Mouse (Mus musculus) thymus, postnatal 25 days (tissue): Measurements from ENCODE around the gene Olfr1373.
A peak's percentile ranks its signal among the peaks of the same experiment; 100 is the strongest.
"Not testable (repeated sequence)": the region's sequence is repeated elsewhere in the genome, so short reads cannot be mapped to it uniquely, and the experiment has no call there.

Source experiments
- DNase-seq: peaks from one replicate; pipeline ENCODE4 v3.0.0; 2022

The Olfr1373 gene

GRCm38 (mm10) chr11:52145428-52145827, at the start of gene Olfr1373:
Olfr1373 (minus strand) TSS chr11:52145528.
- DNase-seq, result not testable (repeated sequence)

- not testable (repeated sequence) for DNase-seq
These were observed 35.3 kb upstream of the Olfr1373 start for GRCm38 (mm10) chr11:52180651-52181050.

GRCm38 (mm10) chr11:52179897-52180296, 34.6 kb upstream of the Olfr1373 start:
- not testable (repeated sequence) for DNase-seq

GRCm38 (mm10) chr11:52168461-52168860, 23.1 kb upstream of the Olfr1373 start:
- no peak for DNase-seq

GRCm38 (mm10) chr11:52167901-52168302, 22.6 kb upstream of the Olfr1373 start:
- DNase-seq, result not testable (repeated sequence)

GRCm38 (mm10) chr11:52167126-52167525, 21.8 kb upstream of the Olfr1373 start:
- DNase-seq, result peak; percentile 44

- no peak for DNase-seq
These were observed 18.6 kb upstream of the Olfr1373 start for GRCm38 (mm10) chr11:52163926-52164325.

- DNase-seq, result peak; percentile 57
These were observed 1.7 kb downstream of the Olfr1373 start for GRCm38 (mm10) chr11:52143675-52144074.

GRCm38 (mm10) chr11:52130451-52131068, 14.8 kb downstream of the Olfr1373 start:
- DNase-seq, result no peak

GRCm38 (mm10) chr11:52129621-52130450, 15.5 kb downstream of the Olfr1373 start:
- no peak for DNase-seq

GRCm38 (mm10) chr11:52129171-52129570, 16.2 kb downstream of the Olfr1373 start:
- DNase-seq, result no peak

GRCm38 (mm10) chr11:52128316-52129061, 16.8 kb downstream of the Olfr1373 start:
- no peak for DNase-seq

GRCm38 (mm10) chr11:52127760-52128159, 17.6 kb downstream of the Olfr1373 start:
- no peak for DNase-seq

- DNase-seq, result no peak
These were observed 18.2 kb downstream of the Olfr1373 start for GRCm38 (mm10) chr11:52127169-52127568.

GRCm38 (mm10) chr11:52124468-52124867, 20.9 kb downstream of the Olfr1373 start:
- no peak for DNase-seq

- no peak for DNase-seq
These were observed 23.3 kb downstream of the Olfr1373 start for GRCm38 (mm10) chr11:52122045-52122444.

GRCm38 (mm10) chr11:52120415-52120814, 24.9 kb downstream of the Olfr1373 start:
- DNase-seq, result not testable (repeated sequence)

- DNase-seq, result no peak
These were observed 28.2 kb downstream of the Olfr1373 start for GRCm38 (mm10) chr11:52117156-52117555.

GRCm38 (mm10) chr11:52116117-52116516, 29.2 kb downstream of the Olfr1373 start:
- DNase-seq, result not testable (repeated sequence)

- no peak for DNase-seq
These were observed 29.8 kb downstream of the Olfr1373 start for GRCm38 (mm10) chr11:52115479-52115878.

GRCm38 (mm10) chr11:52109421-52109820, 35.9 kb downstream of the Olfr1373 start:
- DNase-seq, result no peak

- no peak for DNase-seq
These were observed 36.5 kb downstream of the Olfr1373 start for GRCm38 (mm10) chr11:52108796-52109195.

GRCm38 (mm10) chr11:52106438-52106837, 38.9 kb downstream of the Olfr1373 start:
- no peak for DNase-seq
